In the genomic region with DNA sequence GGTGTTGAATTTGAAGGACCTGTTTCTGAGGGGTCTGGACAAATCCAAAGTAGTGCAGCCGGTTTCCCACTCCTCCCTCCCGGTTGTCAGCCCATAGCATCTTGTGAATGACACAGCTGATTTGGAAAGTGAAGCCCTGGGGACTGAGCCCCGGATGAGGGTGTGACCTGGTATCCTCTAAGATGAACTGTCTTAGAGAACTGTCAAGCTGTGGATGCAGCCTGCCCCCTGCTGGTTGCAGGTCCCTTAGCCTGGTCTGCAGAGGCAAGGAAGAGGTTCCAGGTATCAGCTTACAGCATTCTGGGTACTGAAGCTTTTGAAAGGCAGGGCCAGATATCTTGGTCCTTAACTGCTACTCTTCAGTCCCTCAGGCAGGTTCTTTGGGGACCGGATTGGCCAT, we compare ENCODE assay signal across 8 mouse cellular contexts. TPM values are rescaled to one million over a fixed set of nuclear protein-coding genes. Genes with fewer than 3 reads are reported as not detected.
A peak's percentile ranks its signal among the peaks of the same experiment; 100 is the strongest.
DNase-seq lines count a peak whose midpoint lies in the region; ATAC-seq and TF ChIP-seq lines count a peak whose summit lies in the region.

No protein-coding gene starts in this region.

- no peak overlapping the region for H3K4me3 ChIP-seq in gastrocnemius, adult 2 months
- H3K4me3 ChIP-seq in liver, postnatal 0 days (ENCODE audit: low read depth, low read length), result no peak overlapping the region

- H3K27me3 ChIP-seq in liver, postnatal 0 days (ENCODE audit: insufficient read depth, low read length), result 0 out of 2 replicates have a peak, but pooled peaks cover 14% of the 10 kb centered on the region

- H3K9me3 ChIP-seq in liver, postnatal 0 days (ENCODE audit: low read length), result no peaks in the 10 kb centered on the region

- no peak overlapping the region for H3K9ac ChIP-seq in liver, postnatal 0 days (replicated peaks)

- peak; percentile 70 for ATAC-seq in liver, postnatal 0 days

- H3K4me2 ChIP-seq in liver, postnatal 0 days (ENCODE audit: low read depth, low read length), result no peak overlapping the region

- 12% methylated on average over 4 of the region's 4 CpGs for WGBS in liver, postnatal 0 days (ENCODE audit: insufficient replicate concordance)

- no peak for TF ChIP-seq EP300 in liver, postnatal 0 days (IDR thresholded peaks at IDR 0.05; ENCODE audit: low read depth)

- H3K4me1 ChIP-seq in liver, postnatal 0 days (ENCODE audit: insufficient read depth), result no peaks in the 10 kb centered on the region

- DNase-seq in urinary bladder, adult 18-20 months (ENCODE audit: low spot score in 2 of 2), result peak; percentile 56 to 63
- no peak for DNase-seq in urinary bladder, postnatal 10 days (ENCODE audit: low spot score)
- DNase-seq in c-Kit-positive CD71-positive TER-119-positive erythroid progenitor cells, embryonic 14.5 days (ENCODE audit: low spot score), result peak; percentile 78
- DNase-seq in gastrocnemius, adult 2 months, result peak; percentile 91
- DNase-seq in kidney, adult 9 months, result peak; percentile 79
- peak; percentile 85 for DNase-seq in liver, postnatal 0 days
- DNase-seq in retina, postnatal 1 day, result peak; percentile 81
- peak; percentile 90 for DNase-seq in thymus, postnatal 4 days

- peak; percentile 95 for TF ChIP-seq CTCF in gastrocnemius, adult 2 months (IDR thresholded peaks at IDR 0.05)
- TF ChIP-seq CTCF in liver, postnatal 0 days (IDR thresholded peaks at IDR 0.05; ENCODE audit: low read depth), result peak; percentile 93

- peaks cover 27% of the 10 kb centered on the region for H3K36me3 ChIP-seq in liver, postnatal 0 days (replicated peaks; ENCODE audit: insufficient read depth, low read length)

- no peak overlapping the region for H3K27ac ChIP-seq in gastrocnemius, adult 2 months
- no peak overlapping the region for H3K27ac ChIP-seq in liver, postnatal 0 days (ENCODE audit: low read depth)

- intact Hi-C loops in gastrocnemius, adult 2 months (cut with DNase I), result loop anchor here (5.0 kb wide), 1 partner anchor 223 kb away; no protein-coding TSS in a partner anchor

RNA-seq across cellular contexts. Expression of a gene that starts 12.1 kb away (rescaled TPM):
- not detected for total RNA-seq in gastrocnemius, adult 2 months (2021)
- not detected in 2 replicates for polyA plus RNA-seq in liver, postnatal 0 days (2015; fragmentation: Nextera tagmentation; extraction: Ambion mirVana)

RNA-seq across cellular contexts. Expression of a gene that starts 26.0 kb away (rescaled TPM):
- under 1 TPM; 0.53 to 0.56 TPM for total RNA-seq in gastrocnemius, adult 2 months (2021)
- 0.19 TPM in 2 replicates for polyA plus RNA-seq in liver, postnatal 0 days (2015; fragmentation: Nextera tagmentation; extraction: Ambion mirVana)

RNA-seq across cellular contexts. Expression of a gene that starts 26.3 kb away (rescaled TPM):
- 10 to 100 TPM; 30.9 to 31.9 TPM for total RNA-seq in gastrocnemius, adult 2 months (2021)
- 27.9 and 31.0 TPM in 2 replicates for polyA plus RNA-seq in liver, postnatal 0 days (2015; fragmentation: Nextera tagmentation; extraction: Ambion mirVana)

RNA-seq across cellular contexts. Expression of a gene that starts 51.5 kb away (rescaled TPM):
- total RNA-seq in gastrocnemius, adult 2 months (2021), result 10 to 100 TPM; 25.7 to 26.0 TPM
- 3.0 and 3.5 TPM in 2 replicates for polyA plus RNA-seq in liver, postnatal 0 days (2015; fragmentation: Nextera tagmentation; extraction: Ambion mirVana)
